Comparison of ENCODE assay signal across 20 mouse cellular contexts in genomic region chr5:33091342-33091741, GRCm38 (mm10). TPM values are rescaled to one million over a fixed set of nuclear protein-coding genes. Genes with fewer than 3 reads are reported as not detected.
DNase-seq lines count a peak whose midpoint lies in the region; ATAC-seq and TF ChIP-seq lines count a peak whose summit lies in the region.
"Had no signal": no experiment of that assay in that cellular context is flagged by ENCODE, and none has a peak within 500 bp of the region (broad histone marks: within the 10 kb centered on the region; RNA-seq: fewer than 3 reads in every experiment).

No protein-coding gene starts in this region.

- no peak overlapping the region for H3K9ac ChIP-seq in kidney, embryonic 16.5 days (replicated peaks; ENCODE audit: low read length)
- H3K9ac ChIP-seq in intestine, embryonic 16.5 days (ENCODE audit: low read depth, low read length): no peak overlapping the region
- H3K9ac ChIP-seq in kidney, postnatal 0 days (ENCODE audit: low read depth, low read length): no peak overlapping the region
- H3K9ac ChIP-seq: forebrain, embryonic 13.5 days; heart, embryonic 15.5 days; hindbrain, embryonic 13.5 days had no signal

- DNase-seq in kidney, adult 2 months: peak; percentile 73
- DNase-seq in kidney, postnatal 0 days (ENCODE audit: low spot score): no peak
- no peak for DNase-seq in embryo, embryonic 10 days (ENCODE audit: low spot score)
- DNase-seq: adrenal gland, adult 2 months; adrenal gland, postnatal 25 days; cerebellum, adult 18-20 months; cerebellum, adult 9-11 months; cerebellum, postnatal 36 days; gastrocnemius, postnatal 36 days; heart, adult 18-20 months; heart, postnatal 14 days had no signal

- WGBS in kidney, adult 2 months: 60% methylated on average over 6 of the region's 6 CpGs
- WGBS in kidney, embryonic 16.5 days: 83% methylated on average over 6 of the region's 6 CpGs
- 70% methylated on average over 6 of the region's 6 CpGs for WGBS in intestine, embryonic 16.5 days
- WGBS in kidney, postnatal 0 days: 75% methylated on average over 6 of the region's 6 CpGs
- 44% methylated on average over 6 of the region's 6 CpGs for WGBS in small intestine, adult 2 months

- no peak overlapping the region for H3K4me3 ChIP-seq in kidney, adult 2 months (ENCODE audit: insufficient read depth, low read depth, low read length)
- no peak overlapping the region for H3K4me3 ChIP-seq in kidney, embryonic 16.5 days (ENCODE audit: low read length)
- no peak overlapping the region for H3K4me3 ChIP-seq in intestine, embryonic 16.5 days (ENCODE audit: low read length)
- no peak overlapping the region for H3K4me3 ChIP-seq in kidney, postnatal 0 days (replicated peaks; ENCODE audit: low read depth, low read length)
- H3K4me3 ChIP-seq in small intestine, adult 2 months (ENCODE audit: low read depth, low read length): no peak overlapping the region
- H3K4me3 ChIP-seq: embryonic facial prominence, embryonic 10.5 days; forebrain, embryonic 13.5 days; heart, embryonic 10.5 days; heart, embryonic 15.5 days; hindbrain, embryonic 13.5 days had no signal

- no peak for TF ChIP-seq CTCF in kidney, adult 2 months (conservative IDR thresholded peaks at IDR 0.05; ENCODE audit: insufficient read depth, insufficient read length, low read depth, low read length)
- no peak for TF ChIP-seq CTCF in kidney, postnatal 0 days (IDR thresholded peaks at IDR 0.05; ENCODE audit: low read depth)
- no peak for TF ChIP-seq CTCF in small intestine, adult 2 months (IDR thresholded peaks at IDR 0.05; ENCODE audit: extremely low read depth, insufficient read length, insufficient replicate concordance, low read depth, low read length)

- H3K36me3 ChIP-seq in kidney, adult 2 months (ENCODE audit: control insufficient read depth, insufficient read depth, low read length): no peaks in the 10 kb centered on the region
- no peaks in the 10 kb centered on the region for H3K36me3 ChIP-seq in kidney, embryonic 16.5 days (ENCODE audit: insufficient read depth, low read length)
- H3K36me3 ChIP-seq in intestine, embryonic 16.5 days (ENCODE audit: control insufficient read depth, insufficient read depth, low read length): no peaks in the 10 kb centered on the region
- no peaks in the 10 kb centered on the region for H3K36me3 ChIP-seq in kidney, postnatal 0 days (ENCODE audit: insufficient read depth, low read length)
- H3K36me3 ChIP-seq in small intestine, adult 2 months (ENCODE audit: control insufficient read depth, insufficient read depth, low read length): no peaks in the 10 kb centered on the region
- H3K36me3 ChIP-seq: embryonic facial prominence, embryonic 10.5 days; heart, embryonic 10.5 days; heart, embryonic 15.5 days; hindbrain, embryonic 13.5 days had no signal

- H3K27ac ChIP-seq in kidney, adult 2 months (ENCODE audit: insufficient read depth, low read depth, low read length): no peak overlapping the region
- H3K27ac ChIP-seq in kidney, embryonic 16.5 days (ENCODE audit: low read length): no peak overlapping the region
- H3K27ac ChIP-seq in intestine, embryonic 16.5 days (ENCODE audit: low read length): peak overlapping the region; percentile 50; the same call in 1 of the 2 replicates
- H3K27ac ChIP-seq in kidney, postnatal 0 days: no peak overlapping the region
- H3K27ac ChIP-seq in small intestine, adult 2 months (ENCODE audit: insufficient read depth, low read depth, low read length): peak overlapping the region; percentile 97
- H3K27ac ChIP-seq: embryonic facial prominence, embryonic 10.5 days; forebrain, embryonic 13.5 days; heart, embryonic 10.5 days; heart, embryonic 15.5 days; hindbrain, embryonic 13.5 days had no signal

- no peaks in the 10 kb centered on the region for H3K9me3 ChIP-seq in kidney, embryonic 16.5 days (ENCODE audit: low read length)
- H3K9me3 ChIP-seq in intestine, embryonic 16.5 days (ENCODE audit: control insufficient read depth, low read length): no peaks in the 10 kb centered on the region
- no peaks in the 10 kb centered on the region for H3K9me3 ChIP-seq in kidney, postnatal 0 days (replicated peaks; ENCODE audit: low read length)
- H3K9me3 ChIP-seq: embryonic facial prominence, embryonic 10.5 days; forebrain, embryonic 13.5 days; heart, embryonic 10.5 days; heart, embryonic 15.5 days; hindbrain, embryonic 13.5 days had no signal

- no peak for ATAC-seq in kidney, embryonic 16.5 days (ENCODE audit: low FRiP score, low TSS enrichment)
- peak; percentile 87 for ATAC-seq in intestine, embryonic 16.5 days
- ATAC-seq in kidney, postnatal 0 days (replicated peaks; ENCODE audit: low FRiP score, low read depth): peak; percentile 54; the same call in 1 of the 2 replicates
- ATAC-seq in frontal cortex, adult (ENCODE audit: low TSS enrichment): no peak
- ATAC-seq: forebrain, embryonic 13.5 days had no signal

- H3K4me2 ChIP-seq in kidney, embryonic 16.5 days (replicated peaks; ENCODE audit: low read depth, low read length): no peak overlapping the region
- no peak overlapping the region for H3K4me2 ChIP-seq in intestine, embryonic 16.5 days (ENCODE audit: low read depth, low read length)
- no peak overlapping the region for H3K4me2 ChIP-seq in kidney, postnatal 0 days (ENCODE audit: low read length)
- H3K4me2 ChIP-seq: forebrain, embryonic 13.5 days; heart, embryonic 15.5 days; hindbrain, embryonic 13.5 days had no signal

- H3K4me1 ChIP-seq in kidney, adult 2 months (ENCODE audit: control insufficient read depth, insufficient read depth, low read length): no peaks in the 10 kb centered on the region
- H3K4me1 ChIP-seq in kidney, embryonic 16.5 days (ENCODE audit: insufficient read depth, low read length): no peaks in the 10 kb centered on the region
- H3K4me1 ChIP-seq in intestine, embryonic 16.5 days (ENCODE audit: control insufficient read depth, insufficient read depth, low read length): no peaks in the 10 kb centered on the region
- no peaks in the 10 kb centered on the region for H3K4me1 ChIP-seq in kidney, postnatal 0 days (replicated peaks; ENCODE audit: insufficient read depth, low read length)
- peaks cover 11% of the 10 kb centered on the region; the same call in 1 of the 2 replicates for H3K4me1 ChIP-seq in small intestine, adult 2 months (ENCODE audit: control insufficient read depth, insufficient read depth, insufficient read length, low read length)
- H3K4me1 ChIP-seq: embryonic facial prominence, embryonic 10.5 days; forebrain, embryonic 13.5 days; heart, embryonic 10.5 days; heart, embryonic 15.5 days; hindbrain, embryonic 13.5 days had no signal

- H3K27me3 ChIP-seq in kidney, adult 2 months (replicated peaks; ENCODE audit: control insufficient read depth, insufficient read depth, low read length): no peaks in the 10 kb centered on the region
- no peaks in the 10 kb centered on the region for H3K27me3 ChIP-seq in kidney, embryonic 16.5 days (ENCODE audit: insufficient read depth, low read length)
- H3K27me3 ChIP-seq in intestine, embryonic 16.5 days (replicated peaks; ENCODE audit: control insufficient read depth, insufficient read depth, low read length): no peaks in the 10 kb centered on the region
- H3K27me3 ChIP-seq in kidney, postnatal 0 days (ENCODE audit: insufficient read depth, low read length): no peaks in the 10 kb centered on the region
- no peaks in the 10 kb centered on the region for H3K27me3 ChIP-seq in small intestine, adult 2 months (ENCODE audit: control insufficient read depth, insufficient read depth, low read length)
- H3K27me3 ChIP-seq: forebrain, embryonic 13.5 days; heart, embryonic 15.5 days; hindbrain, embryonic 13.5 days had no signal

- no peak for TF ChIP-seq POLR2A in kidney, adult 2 months (IDR thresholded peaks at IDR 0.05; ENCODE audit: low read depth, low read length)
- no peak for TF ChIP-seq POLR2A in small intestine, adult 2 months (IDR thresholded peaks at IDR 0.05; ENCODE audit: low read depth, low read length)

RNA-seq across cellular contexts. Expression of gene Slc5a1, which starts 12.7 kb away (rescaled TPM):
- 31.2 and 40.0 TPM in 2 replicates for polyA plus RNA-seq in kidney, adult 2 months (2012; rRNA removed)
- polyA plus RNA-seq in kidney, embryonic 16.5 days (2015; fragmentation: Nextera tagmentation; extraction: Ambion mirVana): 18.3 and 20.8 TPM in 2 replicates
- polyA plus RNA-seq in intestine, embryonic 16.5 days (2015; fragmentation: Nextera tagmentation; extraction: Ambion mirVana): 93.5 and 131 TPM in 2 replicates
- polyA plus RNA-seq in kidney, postnatal 0 days (2015; fragmentation: Nextera tagmentation; extraction: Ambion mirVana): 21.2 and 24.2 TPM in 2 replicates
- 283 and 626 TPM in 2 replicates for polyA plus RNA-seq in small intestine, adult 2 months (2012; rRNA removed)
- polyA plus RNA-seq: adrenal gland, adult 2 months; heart, embryonic 10.5 days; heart, embryonic 15.5 days had no signal

Comparison
In these comparisons a context has a peak if more than half of its experiments do, and no peak if none do; other contexts are left out.
1. ATAC-seq: peak in intestine, embryonic 16.5 days (single experiment) and kidney, postnatal 0 days (single experiment); none in kidney, embryonic 16.5 days (single experiment) and frontal cortex, adult (single experiment).
2. H3K27ac ChIP-seq: peak in intestine, embryonic 16.5 days (single experiment) and small intestine, adult 2 months (single experiment); none in kidney, adult 2 months (single experiment), kidney, embryonic 16.5 days (single experiment) and kidney, postnatal 0 days (single experiment).